Mouse (Mus musculus): ENCODE measurements around the gene Tmem254b. TPM values are rescaled to one million over a fixed set of nuclear protein-coding genes. Genes with fewer than 3 reads are reported as not detected.
"Not testable (repeated sequence)": the region's sequence is repeated elsewhere in the genome, so short reads cannot be mapped to it uniquely, and the experiment has no call there.

Tmem254b gene
- total RNA-seq (2021) = 10 to 100 TPM; 18.2 to 19.0 TPM

DNA sequence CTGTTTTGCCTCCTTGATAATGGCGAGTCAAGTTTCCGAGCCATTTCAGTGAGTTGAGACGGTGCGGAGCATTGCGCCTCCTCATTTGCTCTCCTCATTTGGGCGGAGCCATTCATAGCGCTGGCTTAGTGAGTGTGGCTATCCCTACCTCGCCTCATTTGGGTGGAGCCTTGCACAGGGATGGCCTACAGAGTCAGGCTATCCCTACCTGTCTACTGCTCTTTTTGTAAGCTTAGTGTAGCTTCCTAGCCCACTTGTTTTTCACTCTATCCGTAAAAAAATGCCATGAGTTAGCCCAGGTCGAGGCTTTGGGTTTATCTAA, at the start of gene Tmem254b:
Tmem254b (minus strand) TSS at position 116 of the 322 bp plus-strand sequence.
- DNase-seq (ENCODE audit: low spot score in 2 of 2); intact Hi-C loops (cut with DNase I): not testable (repeated sequence)

DNA sequence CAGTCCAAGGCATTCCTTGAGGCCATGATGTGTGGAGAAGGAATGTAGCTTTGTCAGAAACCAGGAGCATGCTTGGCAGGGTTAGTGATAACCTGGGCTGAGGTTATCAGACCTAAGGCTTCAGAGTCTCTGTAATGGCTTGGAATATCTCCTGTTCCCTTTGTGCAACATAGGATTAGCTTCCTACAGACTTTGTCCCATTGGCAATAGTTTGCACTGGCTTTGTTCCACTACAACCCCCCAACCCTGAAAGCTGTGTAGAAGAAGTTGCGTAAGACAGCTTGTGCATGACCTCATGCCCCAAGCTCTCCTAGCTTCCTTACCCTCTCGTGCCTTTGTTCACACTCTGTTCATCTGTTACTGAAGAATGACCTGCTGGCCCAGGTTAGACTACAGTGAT, 30.3 kb upstream of the Tmem254b start:
- DNase-seq (ENCODE audit: low spot score in 2 of 2); intact Hi-C loops (cut with DNase I): not testable (repeated sequence)

GRCm38 (mm10) chr14:26216233-26217000, 9.6 kb upstream of the Tmem254b start:
- intact Hi-C loops (cut with DNase I) = not testable (repeated sequence)

GRCm38 (mm10) chr14:26206197-26206925, 480 bp downstream of the Tmem254b start:
- intact Hi-C loops (cut with DNase I); DNase-seq (ENCODE audit: low spot score in 2 of 2): not testable (repeated sequence)

More at GRCm38 (mm10) chr14:26216233-26217000, 9.6 kb upstream of the Tmem254b start:
- DNase-seq (ENCODE audit: low spot score in 2 of 2) = not testable (repeated sequence)

DNA sequence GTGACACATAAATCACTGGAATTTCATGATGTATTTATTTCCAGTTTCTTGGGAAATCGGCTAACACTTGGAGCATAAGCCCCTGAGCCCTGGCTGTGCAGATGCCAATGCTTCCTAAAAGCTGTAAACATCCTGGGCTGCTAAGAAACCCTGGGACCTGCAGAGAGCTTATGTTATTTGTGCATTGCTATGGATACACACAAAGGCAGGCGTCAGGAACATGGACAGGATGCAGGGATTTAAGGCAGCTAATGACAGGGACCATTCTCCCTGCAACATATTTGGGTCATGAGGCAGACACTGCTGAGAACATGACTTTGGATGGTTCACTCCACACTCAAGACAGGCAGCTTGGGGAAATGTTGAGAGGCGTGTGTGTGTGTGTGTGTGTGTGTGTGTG, 9.0 kb downstream of the Tmem254b start:
- intact Hi-C loops (cut with DNase I); DNase-seq (ENCODE audit: low spot score in 2 of 2): not testable (repeated sequence)

DNA sequence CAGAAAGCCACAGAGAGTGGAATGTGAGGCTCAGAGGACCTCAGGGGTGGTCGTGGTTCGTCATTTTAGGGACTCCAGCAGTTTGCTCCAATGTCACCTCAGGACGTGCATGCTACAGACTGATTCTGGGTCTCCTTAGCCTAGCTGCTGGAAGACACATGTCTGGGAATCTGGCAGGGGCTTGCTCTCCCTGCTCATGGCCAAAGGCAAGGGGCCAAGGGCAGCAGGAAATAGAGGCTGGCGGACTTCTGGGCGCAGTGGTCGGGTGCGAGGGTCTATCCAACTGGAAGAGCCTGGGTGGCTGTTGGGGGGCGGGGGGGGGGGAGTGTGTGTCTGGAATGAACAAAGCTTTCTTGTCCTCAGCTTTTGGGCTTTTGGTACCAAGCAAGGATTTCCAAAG, 18.5 kb downstream of the Tmem254b start:
- DNase-seq (ENCODE audit: low spot score in 2 of 2) = not testable (repeated sequence)

DNA sequence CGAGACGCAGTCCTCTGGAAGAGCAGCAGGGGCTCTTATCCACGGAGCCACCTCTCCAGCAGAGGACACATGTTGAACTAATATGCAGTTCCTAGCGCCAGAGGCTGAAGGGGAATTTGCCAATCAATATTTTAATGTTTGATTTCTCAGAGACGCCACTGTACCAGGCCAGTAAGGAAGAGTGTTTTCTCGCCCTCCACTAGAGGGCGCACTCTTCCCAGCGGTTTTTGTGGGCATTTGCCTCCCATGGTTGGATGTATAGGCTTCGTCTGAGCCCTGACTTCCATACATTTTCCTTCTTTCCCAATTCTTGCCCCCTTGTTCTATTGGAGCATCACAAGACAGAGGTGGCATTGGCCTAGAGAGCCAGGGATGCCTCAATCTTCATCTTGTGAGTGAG, 20.2 kb downstream of the Tmem254b start:
- intact Hi-C loops (cut with DNase I); DNase-seq (ENCODE audit: low spot score in 2 of 2): not testable (repeated sequence)

More for the DNA sequence above, 18.5 kb downstream of the Tmem254b start:
- intact Hi-C loops (cut with DNase I) = not testable (repeated sequence)

DNA sequence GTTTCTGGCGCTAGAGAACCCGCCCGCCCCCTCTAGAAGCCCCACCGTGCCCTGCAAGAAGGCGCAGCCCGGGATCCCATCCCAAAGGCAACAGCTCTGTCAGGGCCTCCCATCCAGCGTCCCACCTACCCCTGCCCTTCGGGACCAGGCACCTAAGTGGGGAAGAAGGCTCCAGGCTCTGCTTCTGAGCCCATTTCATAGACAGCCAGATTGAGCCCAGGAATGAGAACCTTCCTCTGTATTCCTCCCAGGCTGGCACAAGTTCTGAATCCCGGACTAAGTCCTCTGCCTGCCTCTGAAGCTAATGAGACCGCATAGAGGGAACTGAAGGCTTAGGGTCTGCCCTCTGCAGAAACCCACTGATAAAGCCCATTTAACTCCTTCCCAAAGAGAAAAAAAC, 24.5 kb downstream of the Tmem254b start, which contains the start of gene Plac9b:
Plac9b (minus strand) TSS at position 101 of the 400 bp plus-strand sequence.
- intact Hi-C loops (cut with DNase I); DNase-seq (ENCODE audit: low spot score in 2 of 2): not testable (repeated sequence)

DNA sequence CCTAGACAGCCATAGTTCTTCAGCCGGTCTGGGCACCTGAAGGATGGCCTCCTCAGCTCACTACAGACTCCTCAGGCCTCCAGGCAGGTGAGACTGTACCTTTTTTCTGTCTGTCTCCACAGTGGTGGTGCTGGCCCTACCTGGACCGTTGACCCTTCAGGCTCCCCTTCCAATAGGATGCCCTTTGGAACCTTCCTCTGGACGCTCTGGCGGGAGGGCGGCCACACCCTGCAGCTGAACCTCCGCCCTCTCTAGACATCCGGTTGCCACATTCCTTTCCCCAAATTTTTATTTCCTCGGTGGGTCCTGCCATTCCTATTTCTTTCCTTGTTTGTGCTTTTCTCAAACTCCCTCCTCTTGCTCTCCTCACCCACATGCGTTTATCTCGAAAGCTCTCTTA, 25.2 kb downstream of the Tmem254b start:
- intact Hi-C loops (cut with DNase I); DNase-seq (ENCODE audit: low spot score in 2 of 2): not testable (repeated sequence)

- intact Hi-C loops (cut with DNase I); DNase-seq (ENCODE audit: low spot score in 2 of 2): not testable (repeated sequence)
Observed at GRCm38 (mm10) chr14:26175028-26175427, 31.8 kb downstream of the Tmem254b start.

DNA sequence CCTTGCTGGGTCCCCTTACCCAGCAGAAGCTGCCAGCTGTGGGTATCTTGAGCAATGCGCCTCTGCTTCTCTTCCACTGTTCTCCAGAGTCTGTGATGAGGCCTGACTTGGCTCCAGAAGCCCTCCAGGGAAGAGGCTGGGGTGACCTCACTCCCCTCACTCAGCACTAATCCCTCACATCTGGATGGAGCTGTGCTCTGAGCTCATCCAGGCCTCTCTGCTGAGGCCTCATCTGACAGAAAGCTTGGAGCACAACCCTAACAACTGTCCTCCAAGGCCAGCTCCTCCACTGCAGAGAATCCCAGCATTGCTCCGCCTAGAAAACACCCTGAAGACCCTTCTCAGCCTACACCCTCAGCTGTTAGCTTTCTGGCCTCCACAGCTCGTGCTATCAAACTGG, 32.9 kb downstream of the Tmem254b start:
- DNase-seq (ENCODE audit: low spot score in 2 of 2); intact Hi-C loops (cut with DNase I): not testable (repeated sequence)

GRCm38 (mm10) chr14:26165266-26165665, 41.6 kb downstream of the Tmem254b start:
- DNase-seq (ENCODE audit: low spot score in 2 of 2); intact Hi-C loops (cut with DNase I): not testable (repeated sequence)

DNA sequence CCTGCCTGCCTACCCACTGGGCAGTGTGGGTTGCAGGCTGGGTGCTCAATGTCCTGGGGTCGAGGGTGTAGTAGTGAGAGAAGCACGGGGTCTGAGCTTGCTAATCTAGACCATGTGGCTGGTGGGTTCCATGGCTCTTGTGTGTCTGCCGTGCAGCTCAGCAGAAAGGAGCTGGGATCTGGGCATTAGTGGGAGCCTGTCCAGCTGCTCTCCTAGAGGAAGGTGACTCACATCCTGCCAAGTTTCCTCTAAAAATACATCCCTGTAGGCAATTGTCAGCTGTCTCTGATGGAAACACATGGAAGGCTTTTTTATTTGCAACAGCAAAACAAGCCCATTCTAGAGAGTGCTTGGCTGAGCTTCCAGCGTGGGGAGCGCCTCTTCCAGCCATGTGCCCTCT, 44.4 kb downstream of the Tmem254b start:
- intact Hi-C loops (cut with DNase I) = not testable (repeated sequence)

GRCm38 (mm10) chr14:26161156-26161555, 45.7 kb downstream of the Tmem254b start:
- DNase-seq (ENCODE audit: low spot score in 2 of 2); intact Hi-C loops (cut with DNase I): not testable (repeated sequence)

More for the DNA sequence above, 44.4 kb downstream of the Tmem254b start:
- not testable (repeated sequence) for DNase-seq (ENCODE audit: low spot score in 2 of 2)

DNA sequence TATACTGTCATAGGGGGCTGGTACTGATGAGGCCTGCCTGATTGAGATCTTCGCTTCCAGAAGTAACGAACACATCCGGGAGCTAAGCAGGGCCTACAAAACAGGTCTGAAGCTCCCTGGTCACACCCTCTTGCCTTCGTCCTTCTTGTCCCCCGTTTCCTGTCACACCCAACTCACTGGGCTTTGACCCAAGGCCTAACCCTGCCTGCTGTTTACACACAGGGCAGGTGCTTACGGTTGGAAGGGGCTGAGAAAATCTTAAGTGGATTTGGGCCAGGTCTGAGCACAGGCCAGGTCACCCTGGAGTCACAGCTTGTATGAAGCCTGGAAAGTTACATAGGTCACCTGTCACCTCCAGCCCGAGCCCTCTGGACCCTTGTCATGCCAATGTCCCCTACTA, 50.8 kb downstream of the Tmem254b start:
- intact Hi-C loops (cut with DNase I); DNase-seq (ENCODE audit: low spot score in 2 of 2): not testable (repeated sequence)

Other genes starting within 250 kb of the Tmem254b start
- gene Duxbl1, start 228.5 kb downstream of the Tmem254b start, total RNA-seq (2021) = under 1 TPM; 0.36 to 0.44 TPM
- 1 to 10 TPM; 1.7 to 3.1 TPM for gene Gm9780, start 164.3 kb downstream of the Tmem254b start, total RNA-seq (2021)
- 10 to 100 TPM; 17.4 to 29.6 TPM for gene Tmem254c, start 139.7 kb downstream of the Tmem254b start, total RNA-seq (2021)
- not detected for gene Cphx2, start 125.5 kb downstream of the Tmem254b start, total RNA-seq (2021)
- not detected for gene Cphx3, start 124.7 kb downstream of the Tmem254b start, total RNA-seq (2021)
- gene Duxbl2, start 88.7 kb downstream of the Tmem254b start, total RNA-seq (2021) = under 1 TPM in 1 of 2 experiments, not detected in 1; 0.17 TPM
- gene Plac9b, start 24.6 kb downstream of the Tmem254b start, total RNA-seq (2021) = 1 to 10 TPM; 6.3 to 9.0 TPM
- gene Duxbl3, start 50.9 kb upstream of the Tmem254b start, total RNA-seq (2021) = 1 to 10 TPM in 1 of 2 experiments, under 1 TPM in 1; 0.86 to 1.0 TPM